In genomic region chr2:154193994-154194504, GRCm38 (mm10) we compare ENCODE assay signal across 39 mouse cellular contexts. TPM values are rescaled to one million over a fixed set of nuclear protein-coding genes. Genes with fewer than 3 reads are reported as not detected.
DNase-seq lines count a peak whose midpoint lies in the region; ATAC-seq and TF ChIP-seq lines count a peak whose summit lies in the region.
"Had no signal": no experiment of that assay in that cellular context is flagged by ENCODE, and none has a peak within 500 bp of the region (broad histone marks: within the 10 kb centered on the region; RNA-seq: fewer than 3 reads in every experiment).

No protein-coding gene starts in this region.

- DNase-seq in adrenal gland, adult (ENCODE audit: inconsistent age in 2 of 2, low spot score in 1 of 2), result peak; percentile 69 to 80
- no peak for DNase-seq in adrenal gland, adult 18-20 months (ENCODE audit: low spot score in 2 of 2)
- DNase-seq in lung, postnatal 36 days, result peak; percentile 30
- DNase-seq in lung, postnatal 25 days (ENCODE audit: low spot score), result no peak
- DNase-seq in adrenal gland, postnatal 14 days, result peak; percentile 65
- no peak for DNase-seq in frontal cortex, postnatal 10 days (ENCODE audit: low spot score in 2 of 2)
- no peak for DNase-seq in midbrain, postnatal 0 days (ENCODE audit: low spot score)
- DNase-seq: cerebellum, adult 2 months; cerebellum, postnatal 36 days; gastrocnemius, postnatal 25 days; heart, postnatal 14 days; kidney, adult 11 months; kidney, postnatal 14 days; right cerebral cortex, adult 18-20 months; spleen, adult 18-20 months had no signal

- ATAC-seq in stomach, embryonic 16.5 days (ENCODE audit: insufficient read depth, low FRiP score), result peak; percentile 71
- no peak for ATAC-seq in midbrain, postnatal 0 days (ENCODE audit: low FRiP score)
- ATAC-seq: forebrain, embryonic 14.5 days; inflammation-experienced regulatory T-cells, adult 6 months; midbrain, embryonic 13.5 days; Patski had no signal

- peak overlapping the region; percentile 56 for H3K27ac ChIP-seq in stomach, embryonic 16.5 days (ENCODE audit: low read length)
- no peak overlapping the region for H3K27ac ChIP-seq in midbrain, postnatal 0 days (ENCODE audit: low read depth, low read length)
- H3K27ac ChIP-seq: hindbrain, embryonic 10.5 days; hindbrain, embryonic 15.5 days; limb, embryonic 12.5 days; liver, embryonic 15.5 days; lung, embryonic 15.5 days; macrophage; midbrain, embryonic 13.5 days; neural tube, embryonic 15.5 days had no signal

- H3K9me3 ChIP-seq in stomach, embryonic 16.5 days (replicated peaks; ENCODE audit: control insufficient read depth, low read length), result no peaks in the 10 kb centered on the region
- H3K9me3 ChIP-seq in midbrain, postnatal 0 days (ENCODE audit: low read length), result no peaks in the 10 kb centered on the region
- H3K9me3 ChIP-seq: G1E; heart, embryonic 12.5 days; hindbrain, embryonic 10.5 days; hindbrain, embryonic 15.5 days; limb, embryonic 12.5 days; liver, embryonic 15.5 days; lung, embryonic 15.5 days; midbrain, embryonic 13.5 days; neural tube, embryonic 15.5 days had no signal

- no peaks in the 10 kb centered on the region for H3K27me3 ChIP-seq in stomach, embryonic 16.5 days (ENCODE audit: control insufficient read depth, insufficient read depth, low read length)
- H3K27me3 ChIP-seq in midbrain, postnatal 0 days (ENCODE audit: insufficient read depth, low read length), result no peaks in the 10 kb centered on the region
- H3K27me3 ChIP-seq: heart, embryonic 12.5 days; hindbrain, embryonic 15.5 days; limb, embryonic 12.5 days; liver, embryonic 15.5 days; lung, embryonic 15.5 days; midbrain, embryonic 13.5 days; neural tube, embryonic 15.5 days had no signal

- no peaks in the 10 kb centered on the region for H3K36me3 ChIP-seq in stomach, embryonic 16.5 days (ENCODE audit: control insufficient read depth, insufficient read depth, low read length)
- no peaks in the 10 kb centered on the region for H3K36me3 ChIP-seq in midbrain, postnatal 0 days (ENCODE audit: insufficient read depth, low read length)
- H3K36me3 ChIP-seq: G1E; heart, embryonic 12.5 days; hindbrain, embryonic 10.5 days; hindbrain, embryonic 15.5 days; limb, embryonic 12.5 days; liver, embryonic 15.5 days; lung, embryonic 15.5 days; midbrain, embryonic 13.5 days; neural tube, embryonic 15.5 days had no signal

- no peak overlapping the region for H3K9ac ChIP-seq in stomach, embryonic 16.5 days (ENCODE audit: low read length)
- no peak overlapping the region for H3K9ac ChIP-seq in midbrain, postnatal 0 days (replicated peaks; ENCODE audit: low read length, poor library complexity, severe bottlenecking)
- H3K9ac ChIP-seq: heart, embryonic 12.5 days; hindbrain, embryonic 15.5 days; limb, embryonic 12.5 days; liver, embryonic 15.5 days; lung, embryonic 15.5 days; midbrain, embryonic 13.5 days; neural tube, embryonic 15.5 days had no signal

- WGBS in stomach, embryonic 16.5 days, result 56% methylated on average over 5 of the region's 5 CpGs
- WGBS in midbrain, postnatal 0 days, result 70% methylated on average over 5 of the region's 5 CpGs

- no peaks in the 10 kb centered on the region for H3K4me1 ChIP-seq in stomach, embryonic 16.5 days (ENCODE audit: control insufficient read depth, insufficient read depth, low read length)
- no peaks in the 10 kb centered on the region for H3K4me1 ChIP-seq in midbrain, postnatal 0 days (ENCODE audit: insufficient read depth, low read length)
- H3K4me1 ChIP-seq: hindbrain, embryonic 10.5 days; hindbrain, embryonic 15.5 days; limb, embryonic 12.5 days; liver, embryonic 15.5 days; lung, embryonic 15.5 days; midbrain, embryonic 13.5 days; neural tube, embryonic 15.5 days had no signal

- H3K4me3 ChIP-seq in stomach, embryonic 16.5 days (replicated peaks; ENCODE audit: low read length), result no peak overlapping the region
- no peak overlapping the region for H3K4me3 ChIP-seq in midbrain, postnatal 0 days (ENCODE audit: low read depth, low read length)
- H3K4me3 ChIP-seq: heart, embryonic 12.5 days; hindbrain, embryonic 10.5 days; hindbrain, embryonic 15.5 days; limb, embryonic 12.5 days; liver, embryonic 15.5 days; lung, embryonic 15.5 days; midbrain, embryonic 13.5 days; neural tube, embryonic 15.5 days had no signal

- peak overlapping the region; percentile 36; the same call in 1 of the 2 replicates for H3K4me2 ChIP-seq in stomach, embryonic 16.5 days (ENCODE audit: low read depth, low read length)
- no peak overlapping the region for H3K4me2 ChIP-seq in midbrain, postnatal 0 days (ENCODE audit: low read depth, low read length, poor library complexity, severe bottlenecking)
- H3K4me2 ChIP-seq: heart, embryonic 12.5 days; hindbrain, embryonic 15.5 days; limb, embryonic 12.5 days; liver, embryonic 15.5 days; lung, embryonic 15.5 days; midbrain, embryonic 13.5 days; neural tube, embryonic 15.5 days had no signal

- no peak for TF ChIP-seq CTCF in midbrain, postnatal 0 days (IDR thresholded peaks at IDR 0.05)

RNA-seq across cellular contexts. Expression of gene Bpifb1, which starts 3.4 kb away (rescaled TPM):
- not detected for total RNA-seq in adrenal gland, adult 18-20 months (2021)
- not detected in 2 replicates for total RNA-seq in adrenal gland, postnatal 14 days (2021)
- 711 and 1,131 TPM in 2 replicates for polyA plus RNA-seq in stomach, embryonic 16.5 days (2015; fragmentation: Nextera tagmentation; extraction: Ambion mirVana)
- total RNA-seq in midbrain, postnatal 0 days (2014; rRNA removed), result 0.27 and 0.47 TPM in 2 replicates
- polyA plus RNA-seq in midbrain, postnatal 0 days (2015; fragmentation: Nextera tagmentation; extraction: Ambion mirVana), result 0.72 and 0.83 TPM in 2 replicates
- total RNA-seq: gastrocnemius, adult 18-20 months; gastrocnemius, postnatal 25 days; liver, adult 2 months; megakaryocyte-erythroid progenitor cell, adult 5-6 weeks had no signal
- polyA plus RNA-seq: cerebellum, adult 2 months; embryonic facial prominence, embryonic 11.5 days; G1E; hindbrain, embryonic 10.5 days; inflammation-experienced regulatory T-cells, adult 6 months; kidney, embryonic 14.5 days; limb, embryonic 12.5 days; liver, adult 2 months; macrophage; neural tube, embryonic 15.5 days; urinary bladder, adult 2 months had no signal

RNA-seq across cellular contexts. Expression of gene Bpifb5, which starts 29.5 kb away (rescaled TPM):
- total RNA-seq in adrenal gland, adult 18-20 months (2021), result not detected
- total RNA-seq in adrenal gland, postnatal 14 days (2021), result 0.45 TPM in 1 of 2 replicates, not detected in the other
- polyA plus RNA-seq in stomach, embryonic 16.5 days (2015; fragmentation: Nextera tagmentation; extraction: Ambion mirVana), result 1.7 and 3.7 TPM in 2 replicates
- total RNA-seq in midbrain, postnatal 0 days (2014; rRNA removed), result 0.44 and 0.52 TPM in 2 replicates
- polyA plus RNA-seq in midbrain, postnatal 0 days (2015; fragmentation: Nextera tagmentation; extraction: Ambion mirVana), result 0.27 TPM in 1 of 2 replicates, not detected in the other
- total RNA-seq: gastrocnemius, adult 18-20 months; gastrocnemius, postnatal 25 days; heart, adult 18-20 months; heart, postnatal 14 days; left cerebral cortex, adult 18-20 months; left cerebral cortex, postnatal 25 days; liver, adult 2 months; megakaryocyte-erythroid progenitor cell, adult 5-6 weeks had no signal
- polyA plus RNA-seq: G1E; inflammation-experienced regulatory T-cells, adult 6 months; limb, embryonic 12.5 days; liver, adult 2 months; liver, embryonic 15.5 days; macrophage; midbrain, embryonic 13.5 days had no signal

RNA-seq across cellular contexts. Expression of gene Bpifa5, which starts 31.6 kb away (rescaled TPM):
- total RNA-seq in adrenal gland, adult 18-20 months (2021), result not detected
- total RNA-seq in adrenal gland, postnatal 14 days (2021), result not detected in 2 replicates
- polyA plus RNA-seq in stomach, embryonic 16.5 days (2015; fragmentation: Nextera tagmentation; extraction: Ambion mirVana), result not detected in 2 replicates
- not detected in 2 replicates for total RNA-seq in midbrain, postnatal 0 days (2014; rRNA removed)
- polyA plus RNA-seq in midbrain, postnatal 0 days (2015; fragmentation: Nextera tagmentation; extraction: Ambion mirVana), result not detected in 2 replicates
- total RNA-seq: G1E; gastrocnemius, adult 18-20 months; gastrocnemius, postnatal 25 days; heart, adult 18-20 months; heart, postnatal 14 days; layer of hippocampus, postnatal 10 days; left cerebral cortex, adult 18-20 months; left cerebral cortex, postnatal 25 days; liver, adult 2 months; megakaryocyte-erythroid progenitor cell, adult 5-6 weeks had no signal
- polyA plus RNA-seq: embryonic facial prominence, embryonic 11.5 days; forebrain, embryonic 14.5 days; G1E; heart, embryonic 12.5 days; hindbrain, embryonic 10.5 days; hindbrain, embryonic 15.5 days; inflammation-experienced regulatory T-cells, adult 6 months; kidney, embryonic 14.5 days; limb, embryonic 12.5 days; liver, adult 2 months; liver, embryonic 15.5 days; lung, embryonic 15.5 days; macrophage; midbrain, embryonic 13.5 days; neural tube, embryonic 15.5 days; Patski; urinary bladder, adult 2 months had no signal

RNA-seq across cellular contexts. Expression of gene Bpifa1, which starts 51.4 kb away (rescaled TPM):
- total RNA-seq in adrenal gland, adult 18-20 months (2021), result under 1 TPM in 1 of 2 experiments, not detected in 1; 0.35 TPM
- not detected in 2 replicates for total RNA-seq in adrenal gland, postnatal 14 days (2021)
- 0.27 TPM in 1 of 2 replicates, not detected in the other for polyA plus RNA-seq in stomach, embryonic 16.5 days (2015; fragmentation: Nextera tagmentation; extraction: Ambion mirVana)
- total RNA-seq in midbrain, postnatal 0 days (2014; rRNA removed), result 1.1 TPM in 1 of 2 replicates, not detected in the other
- polyA plus RNA-seq in midbrain, postnatal 0 days (2015; fragmentation: Nextera tagmentation; extraction: Ambion mirVana), result 0.20 and 0.42 TPM in 2 replicates
- total RNA-seq: G1E; gastrocnemius, adult 18-20 months; gastrocnemius, postnatal 25 days; layer of hippocampus, postnatal 10 days; left cerebral cortex, adult 18-20 months; left cerebral cortex, postnatal 25 days; liver, adult 2 months; megakaryocyte-erythroid progenitor cell, adult 5-6 weeks had no signal
- polyA plus RNA-seq: cerebellum, adult 2 months; embryonic facial prominence, embryonic 11.5 days; forebrain, embryonic 14.5 days; G1E; heart, embryonic 12.5 days; inflammation-experienced regulatory T-cells, adult 6 months; kidney, embryonic 14.5 days; limb, embryonic 12.5 days; liver, adult 2 months; liver, embryonic 15.5 days; macrophage; midbrain, embryonic 13.5 days; neural tube, embryonic 15.5 days; Patski; urinary bladder, adult 2 months had no signal

Comparison
In these comparisons a context has a peak if more than half of its experiments do, and no peak if none do; other contexts are left out.
1. DNase-seq: peak in adrenal gland, adult (2 of 2), lung, postnatal 36 days (single experiment) and adrenal gland, postnatal 14 days (single experiment); none in adrenal gland, adult 18-20 months (0 of 2), lung, postnatal 25 days (single experiment), frontal cortex, postnatal 10 days (0 of 2) and midbrain, postnatal 0 days (single experiment).